In the genomic region with DNA sequence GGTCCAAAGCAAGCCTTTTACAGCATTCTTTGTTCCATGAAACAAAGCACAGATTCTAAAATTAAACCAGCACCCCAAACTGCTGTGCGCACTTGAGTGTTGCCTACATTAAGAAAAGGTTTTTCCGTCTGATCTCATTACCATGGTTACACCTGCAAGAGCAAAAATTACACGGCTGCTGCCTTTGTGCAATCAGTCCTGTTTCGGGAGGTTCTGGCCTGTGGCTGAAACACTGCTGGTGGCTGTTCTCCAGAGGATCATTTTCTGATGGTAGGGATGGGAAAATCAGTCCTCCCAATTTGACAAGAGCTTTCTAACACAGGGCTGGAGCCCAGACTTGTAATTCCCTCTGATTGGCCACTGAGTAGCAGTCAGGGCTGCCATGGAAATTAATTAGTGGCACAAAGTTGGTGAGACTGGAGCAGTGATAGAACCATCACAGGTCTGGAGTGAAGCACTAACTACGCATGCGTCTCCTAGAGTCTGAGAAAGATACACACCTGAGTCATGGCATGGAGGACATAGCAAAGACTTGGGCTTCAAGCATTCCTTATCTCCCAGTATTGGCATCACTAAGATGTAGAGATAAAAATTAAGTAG, we compare ENCODE assay signal across 30 mouse cellular contexts.
A peak's percentile ranks its signal among the peaks of the same experiment; 100 is the strongest.
DNase-seq lines count a peak whose midpoint lies in the region; ATAC-seq lines count a peak whose summit lies in the region.
"Had no signal": no experiment of that assay in that cellular context is flagged by ENCODE, and none has a peak within 500 bp of the region (broad histone marks: within the 10 kb centered on the region; RNA-seq: fewer than 3 reads in every experiment).

No protein-coding gene starts in this region.

- no peaks in the 10 kb centered on the region for H3K9me3 ChIP-seq in forebrain, embryonic 15.5 days
- H3K9me3 ChIP-seq in forebrain, embryonic 11.5 days (ENCODE audit: control insufficient read depth, low read length), result no peaks in the 10 kb centered on the region
- H3K9me3 ChIP-seq in hindbrain, embryonic 15.5 days, result no peaks in the 10 kb centered on the region
- no peaks in the 10 kb centered on the region for H3K9me3 ChIP-seq in hindbrain, embryonic 11.5 days (ENCODE audit: control insufficient read depth, low read length)
- H3K9me3 ChIP-seq in midbrain, embryonic 15.5 days, result no peaks in the 10 kb centered on the region
- H3K9me3 ChIP-seq in midbrain, embryonic 13.5 days, result no peaks in the 10 kb centered on the region
- H3K9me3 ChIP-seq: embryonic facial prominence, embryonic 12.5 days; limb, embryonic 10.5 days; limb, embryonic 15.5 days; liver, embryonic 13.5 days; neural tube, embryonic 15.5 days had no signal

- DNase-seq in forebrain, embryonic 11.5 days (ENCODE audit: low spot score), result no peak
- DNase-seq in hindbrain, embryonic 11.5 days (ENCODE audit: low spot score), result no peak
- no peak for DNase-seq in urinary bladder, postnatal 36 days (ENCODE audit: low spot score in 2 of 2)
- DNase-seq: adrenal gland, postnatal 10 days; cerebellum, adult 11-12 months; cerebellum, adult 9-11 months; embryo, embryonic 11 days; gastrocnemius, postnatal 14 days; heart, postnatal 14 days; kidney, adult 8-10 months; kidney, postnatal 4 days; liver, embryonic 13.5 days; lung, adult 18-20 months; retina, postnatal 1 day; right cerebral cortex, postnatal 25 days; spleen, adult 18-20 months; thymus, postnatal 14 days had no signal

- no peak overlapping the region for H3K27ac ChIP-seq in forebrain, embryonic 15.5 days (replicated peaks)
- no peak overlapping the region for H3K27ac ChIP-seq in forebrain, embryonic 11.5 days (ENCODE audit: low read depth, low read length)
- no peak overlapping the region for H3K27ac ChIP-seq in hindbrain, embryonic 15.5 days (replicated peaks)
- H3K27ac ChIP-seq in hindbrain, embryonic 11.5 days (ENCODE audit: low read depth, low read length), result no peak overlapping the region
- no peak overlapping the region for H3K27ac ChIP-seq in midbrain, embryonic 15.5 days
- H3K27ac ChIP-seq in midbrain, embryonic 13.5 days, result no peak overlapping the region
- H3K27ac ChIP-seq: embryonic facial prominence, embryonic 12.5 days; kidney, postnatal 0 days; limb, embryonic 10.5 days; limb, embryonic 15.5 days; liver, embryonic 13.5 days; macrophage; neural tube, embryonic 15.5 days had no signal

- H3K4me1 ChIP-seq in forebrain, embryonic 15.5 days, result no peaks in the 10 kb centered on the region
- H3K4me1 ChIP-seq in forebrain, embryonic 11.5 days (replicated peaks; ENCODE audit: control insufficient read depth, insufficient read depth, low read length), result no peaks in the 10 kb centered on the region
- peaks cover 3% of the 10 kb centered on the region; the same call in 1 of the 2 replicates for H3K4me1 ChIP-seq in hindbrain, embryonic 15.5 days (replicated peaks)
- no peaks in the 10 kb centered on the region for H3K4me1 ChIP-seq in hindbrain, embryonic 11.5 days (replicated peaks; ENCODE audit: control insufficient read depth, insufficient read depth, low read length)
- peaks cover 5% of the 10 kb centered on the region for H3K4me1 ChIP-seq in midbrain, embryonic 15.5 days
- H3K4me1 ChIP-seq in midbrain, embryonic 13.5 days (replicated peaks), result no peaks in the 10 kb centered on the region
- H3K4me1 ChIP-seq: embryonic facial prominence, embryonic 12.5 days; limb, embryonic 10.5 days; limb, embryonic 15.5 days; liver, embryonic 13.5 days; neural tube, embryonic 15.5 days had no signal

- no peaks in the 10 kb centered on the region for H3K36me3 ChIP-seq in forebrain, embryonic 15.5 days
- no peaks in the 10 kb centered on the region for H3K36me3 ChIP-seq in forebrain, embryonic 11.5 days (ENCODE audit: control insufficient read depth, insufficient read depth, low read length)
- H3K36me3 ChIP-seq in hindbrain, embryonic 15.5 days, result no peaks in the 10 kb centered on the region
- H3K36me3 ChIP-seq in hindbrain, embryonic 11.5 days (ENCODE audit: control insufficient read depth, insufficient read depth, low read length), result no peaks in the 10 kb centered on the region
- no peaks in the 10 kb centered on the region for H3K36me3 ChIP-seq in midbrain, embryonic 15.5 days (replicated peaks)
- no peaks in the 10 kb centered on the region for H3K36me3 ChIP-seq in midbrain, embryonic 13.5 days
- H3K36me3 ChIP-seq: embryonic facial prominence, embryonic 12.5 days; limb, embryonic 10.5 days; limb, embryonic 15.5 days; liver, embryonic 13.5 days; neural tube, embryonic 15.5 days had no signal

- 66% methylated on average over 6 of the region's 6 CpGs for WGBS in forebrain, embryonic 15.5 days
- WGBS in forebrain, embryonic 11.5 days, result 90% methylated on average over 6 of the region's 6 CpGs
- WGBS in hindbrain, embryonic 15.5 days, result 65% methylated on average over 6 of the region's 6 CpGs
- 87% methylated on average over 6 of the region's 6 CpGs for WGBS in hindbrain, embryonic 11.5 days
- WGBS in midbrain, embryonic 15.5 days, result 66% methylated on average over 6 of the region's 6 CpGs
- WGBS in midbrain, embryonic 13.5 days, result 77% methylated on average over 6 of the region's 6 CpGs

- H3K4me3 ChIP-seq in forebrain, embryonic 15.5 days, result no peak overlapping the region
- no peak overlapping the region for H3K4me3 ChIP-seq in forebrain, embryonic 11.5 days (ENCODE audit: low read depth, low read length)
- no peak overlapping the region for H3K4me3 ChIP-seq in hindbrain, embryonic 15.5 days
- no peak overlapping the region for H3K4me3 ChIP-seq in hindbrain, embryonic 11.5 days (ENCODE audit: low read depth, low read length)
- no peak overlapping the region for H3K4me3 ChIP-seq in midbrain, embryonic 15.5 days
- no peak overlapping the region for H3K4me3 ChIP-seq in midbrain, embryonic 13.5 days (replicated peaks)
- H3K4me3 ChIP-seq: embryonic facial prominence, embryonic 12.5 days; limb, embryonic 10.5 days; limb, embryonic 15.5 days; liver, embryonic 13.5 days; neural tube, embryonic 15.5 days had no signal

- ATAC-seq in forebrain, embryonic 15.5 days (replicated peaks), result 0 out of 2 replicates have a peak, but pooled peaks have one; percentile 48
- ATAC-seq in forebrain, embryonic 11.5 days (replicated peaks; ENCODE audit: low FRiP score), result no peak
- ATAC-seq in hindbrain, embryonic 15.5 days (ENCODE audit: low FRiP score, low read depth), result peak; percentile 61; the same call in 1 of the 2 replicates
- no peak for ATAC-seq in hindbrain, embryonic 11.5 days (ENCODE audit: low FRiP score)
- ATAC-seq in midbrain, embryonic 15.5 days (replicated peaks), result peak; percentile 57
- ATAC-seq in midbrain, embryonic 13.5 days, result no peak
- ATAC-seq: intestine, embryonic 16.5 days; lung, postnatal 0 days; Patski had no signal

- H3K4me2 ChIP-seq in forebrain, embryonic 15.5 days (replicated peaks), result no peak overlapping the region
- no peak overlapping the region for H3K4me2 ChIP-seq in forebrain, embryonic 11.5 days (ENCODE audit: low read depth, low read length, severe bottlenecking)
- H3K4me2 ChIP-seq in hindbrain, embryonic 15.5 days, result no peak overlapping the region
- no peak overlapping the region for H3K4me2 ChIP-seq in hindbrain, embryonic 11.5 days (replicated peaks; ENCODE audit: low read depth, low read length)
- no peak overlapping the region for H3K4me2 ChIP-seq in midbrain, embryonic 15.5 days
- no peak overlapping the region for H3K4me2 ChIP-seq in midbrain, embryonic 13.5 days (replicated peaks)
- H3K4me2 ChIP-seq: embryonic facial prominence, embryonic 12.5 days; limb, embryonic 15.5 days; liver, embryonic 13.5 days; neural tube, embryonic 15.5 days had no signal

- H3K27me3 ChIP-seq in forebrain, embryonic 15.5 days, result no peaks in the 10 kb centered on the region
- H3K27me3 ChIP-seq in forebrain, embryonic 11.5 days (ENCODE audit: control insufficient read depth, insufficient read depth, low read length), result no peaks in the 10 kb centered on the region
- no peaks in the 10 kb centered on the region for H3K27me3 ChIP-seq in hindbrain, embryonic 15.5 days
- no peaks in the 10 kb centered on the region for H3K27me3 ChIP-seq in hindbrain, embryonic 11.5 days (ENCODE audit: control insufficient read depth, insufficient read depth, low read length)
- H3K27me3 ChIP-seq in midbrain, embryonic 15.5 days (replicated peaks), result no peaks in the 10 kb centered on the region
- H3K27me3 ChIP-seq in midbrain, embryonic 13.5 days, result no peaks in the 10 kb centered on the region
- H3K27me3 ChIP-seq: embryonic facial prominence, embryonic 12.5 days; limb, embryonic 15.5 days; liver, embryonic 13.5 days; neural tube, embryonic 15.5 days had no signal

- H3K9ac ChIP-seq in forebrain, embryonic 15.5 days (replicated peaks), result no peak overlapping the region
- no peak overlapping the region for H3K9ac ChIP-seq in forebrain, embryonic 11.5 days (ENCODE audit: low read length)
- H3K9ac ChIP-seq in hindbrain, embryonic 15.5 days, result no peak overlapping the region
- H3K9ac ChIP-seq in hindbrain, embryonic 11.5 days (ENCODE audit: low read depth, low read length), result no peak overlapping the region
- no peak overlapping the region for H3K9ac ChIP-seq in midbrain, embryonic 15.5 days
- no peak overlapping the region for H3K9ac ChIP-seq in midbrain, embryonic 13.5 days (replicated peaks)
- H3K9ac ChIP-seq: embryonic facial prominence, embryonic 12.5 days; limb, embryonic 15.5 days; liver, embryonic 13.5 days; neural tube, embryonic 15.5 days had no signal

Comparison
In these comparisons a context has a peak if more than half of its experiments do, and no peak if none do; other contexts are left out.
1. ATAC-seq: peak in forebrain, embryonic 15.5 days (single experiment), hindbrain, embryonic 15.5 days (single experiment) and midbrain, embryonic 15.5 days (single experiment); none in forebrain, embryonic 11.5 days (single experiment), hindbrain, embryonic 11.5 days (single experiment) and midbrain, embryonic 13.5 days (single experiment).